Mouse (Mus musculus): ENCODE results near the gene Pbsn.
"Not testable (repeated sequence)": the region's sequence is repeated elsewhere in the genome, so short reads cannot be mapped to it uniquely, and the experiment has no call there.

Gene Pbsn

GRCm38 (mm10) chrX:77853523-77853922 lies at the start of gene Pbsn:
Gene Pbsn, minus strand, starts transcription at chrX:77853623.
- no peak for DNase-seq (ENCODE audit: low read depth)

- peak; percentile 36 for DNase-seq (ENCODE audit: low read depth)
Measured at GRCm38 (mm10) chrX:77880033-77880432, 26.6 kb upstream of the Pbsn start.

GRCm38 (mm10) chrX:77864458-77864857 lies 11.0 kb upstream of the Pbsn start, which contains the start of gene Gm14744:
Gene Gm14744, plus strand, starts transcription at chrX:77864758.
- DNase-seq (ENCODE audit: low read depth): not testable (repeated sequence)

GRCm38 (mm10) chrX:77812031-77812430 lies 41.4 kb downstream of the Pbsn start:
- no peak for DNase-seq (ENCODE audit: low read depth)

- DNase-seq (ENCODE audit: low read depth): peak; percentile 66
Measured at GRCm38 (mm10) chrX:77810608-77811206, 42.7 kb downstream of the Pbsn start.

- peak; percentile 63 for DNase-seq (ENCODE audit: low read depth)
Measured at GRCm38 (mm10) chrX:77808602-77809001, 44.8 kb downstream of the Pbsn start.

- DNase-seq (ENCODE audit: low read depth): no peak
Measured at GRCm38 (mm10) chrX:77802293-77802692, 51.1 kb downstream of the Pbsn start.

- no peak for DNase-seq (ENCODE audit: low read depth)
Measured at GRCm38 (mm10) chrX:77801543-77801942, 51.9 kb downstream of the Pbsn start.

- DNase-seq (ENCODE audit: low read depth): peak; percentile 3
Measured at GRCm38 (mm10) chrX:77799554-77799953, 53.9 kb downstream of the Pbsn start.

GRCm38 (mm10) chrX:77797801-77798200 lies 55.6 kb downstream of the Pbsn start:
- DNase-seq (ENCODE audit: low read depth): no peak

GRCm38 (mm10) chrX:77796916-77797315 lies 56.5 kb downstream of the Pbsn start:
- DNase-seq (ENCODE audit: low read depth): no peak

- no peak for DNase-seq (ENCODE audit: low read depth)
Measured at GRCm38 (mm10) chrX:77796238-77796835, 57.1 kb downstream of the Pbsn start, which contains the start of gene Prkx. Gene Prkx, minus strand, starts transcription at chrX:77796278.

- DNase-seq (ENCODE audit: low read depth): peak; percentile 89
Measured at GRCm38 (mm10) chrX:77795858-77796174, 57.6 kb downstream of the Pbsn start.

- DNase-seq (ENCODE audit: low read depth): peak; percentile 9
Measured at GRCm38 (mm10) chrX:77794962-77795857, 58.2 kb downstream of the Pbsn start.

GRCm38 (mm10) chrX:77788675-77789074 lies 64.7 kb downstream of the Pbsn start:
- DNase-seq (ENCODE audit: low read depth): no peak
